Mouse (Mus musculus): Measurements from ENCODE around the gene Krtap5-2.
"Not testable (repeated sequence)": the region's sequence is repeated elsewhere in the genome, so short reads cannot be mapped to it uniquely, and the experiment has no call there.

Krtap5-2 gene

GRCm38 (mm10) chr7:142175905-142176304 lies at the start of gene Krtap5-2:
Gene Krtap5-2 (minus strand): TSS chr7:142176005.
- DNase-seq: not testable (repeated sequence)

GRCm38 (mm10) chr7:142224518-142224917 lies 48.7 kb upstream of the Krtap5-2 start:
- DNase-seq: no peak

- not testable (repeated sequence) for DNase-seq
Measured at GRCm38 (mm10) chr7:142212136-142212535, 36.3 kb upstream of the Krtap5-2 start.

- DNase-seq: no peak
Measured at GRCm38 (mm10) chr7:142211559-142211958, 35.8 kb upstream of the Krtap5-2 start, which contains the start of gene Gm7579. Gene Gm7579 (plus strand): TSS chr7:142211859.

- not testable (repeated sequence) for DNase-seq
Measured at GRCm38 (mm10) chr7:142206891-142207290, 31.1 kb upstream of the Krtap5-2 start.

- no peak for DNase-seq
Measured at GRCm38 (mm10) chr7:142205488-142205887, 29.7 kb upstream of the Krtap5-2 start.

- DNase-seq: no peak
Measured at GRCm38 (mm10) chr7:142201064-142201463, 25.3 kb upstream of the Krtap5-2 start, which contains the start of gene Krtap5-3. Gene Krtap5-3 (plus strand): TSS chr7:142201364.

- no peak for DNase-seq
Measured at GRCm38 (mm10) chr7:142198748-142199147, 22.9 kb upstream of the Krtap5-2 start.

GRCm38 (mm10) chr7:142190289-142190688 lies 14.5 kb upstream of the Krtap5-2 start, which contains the start of gene Gm10153:
Gene Gm10153 (minus strand): TSS chr7:142190389.
- DNase-seq: no peak

- DNase-seq: no peak
Measured at GRCm38 (mm10) chr7:142188156-142188555, 12.4 kb upstream of the Krtap5-2 start.

- no peak for DNase-seq
Measured at GRCm38 (mm10) chr7:142181021-142181420, 5.2 kb upstream of the Krtap5-2 start.

GRCm38 (mm10) chr7:142178685-142179084 lies 2.9 kb upstream of the Krtap5-2 start:
- DNase-seq: no peak

GRCm38 (mm10) chr7:142169836-142170235 lies 6.0 kb downstream of the Krtap5-2 start:
- DNase-seq: no peak

GRCm38 (mm10) chr7:142165639-142166038 lies 10.2 kb downstream of the Krtap5-2 start, which contains the start of gene Gm4553:
Gene Gm4553 (minus strand): TSS chr7:142165739.
- not testable (repeated sequence) for DNase-seq

GRCm38 (mm10) chr7:142159366-142159765 lies 16.4 kb downstream of the Krtap5-2 start:
- no peak for DNase-seq

- DNase-seq: not testable (repeated sequence)
Measured at GRCm38 (mm10) chr7:142157013-142157412, 18.8 kb downstream of the Krtap5-2 start, which contains the start of gene Gm29735. Gene Gm29735 (minus strand): TSS chr7:142157113.

GRCm38 (mm10) chr7:142155308-142155707 lies 20.5 kb downstream of the Krtap5-2 start:
- no peak for DNase-seq

- DNase-seq: no peak
Measured at GRCm38 (mm10) chr7:142152191-142152590, 23.6 kb downstream of the Krtap5-2 start.

GRCm38 (mm10) chr7:142148633-142149032 lies 27.2 kb downstream of the Krtap5-2 start:
- no peak for DNase-seq

GRCm38 (mm10) chr7:142146033-142146432 lies 29.8 kb downstream of the Krtap5-2 start:
- peak; percentile 15 for DNase-seq

GRCm38 (mm10) chr7:142145413-142145940 lies 30.3 kb downstream of the Krtap5-2 start:
- peak; percentile 11 for DNase-seq

GRCm38 (mm10) chr7:142144507-142144906 lies 31.3 kb downstream of the Krtap5-2 start, which contains the start of gene Gm45337:
Gene Gm45337 (minus strand): TSS chr7:142144607.
- DNase-seq: no peak

GRCm38 (mm10) chr7:142143506-142144010 lies 32.2 kb downstream of the Krtap5-2 start:
- not testable (repeated sequence) for DNase-seq

GRCm38 (mm10) chr7:142140696-142141095 lies 35.1 kb downstream of the Krtap5-2 start:
- DNase-seq: no peak

Measured in right cerebral cortex, postnatal 25 days (tissue).